Comparison of ENCODE assay signal across 11 mouse cellular contexts in genomic region chr14:115819021-115819420, GRCm38 (mm10).
DNase-seq lines count a peak whose midpoint lies in the region; ATAC-seq and TF ChIP-seq lines count a peak whose summit lies in the region.
"Had no signal": no experiment of that assay in that cellular context is flagged by ENCODE, and none has a peak within 500 bp of the region (broad histone marks: within the 10 kb centered on the region; RNA-seq: fewer than 3 reads in every experiment).

No protein-coding gene starts in this region.

- no peak for ATAC-seq in Patski
- no peak for ATAC-seq in hindbrain, postnatal 0 days

- 22% methylated on average over 1 of the region's 1 CpGs for WGBS in hindbrain, postnatal 0 days
- whole genome bisulfite sequencing in heart, embryonic 10.5 days = 33% methylated on average over 1 of the region's 1 CpGs

- H3K27ac ChIP-seq in hindbrain, postnatal 0 days = no peak overlapping the region
- H3K27ac ChIP-seq in heart, embryonic 10.5 days = no peak overlapping the region

- H3K9me3 ChIP-seq in hindbrain, postnatal 0 days (ENCODE audit: low read length) = no peaks in the 10 kb centered on the region
- no peaks in the 10 kb centered on the region for H3K9me3 ChIP-seq in heart, embryonic 10.5 days

- H3K36me3 ChIP-seq in hindbrain, postnatal 0 days (ENCODE audit: insufficient read depth, low read length) = no peaks in the 10 kb centered on the region
- no peaks in the 10 kb centered on the region for H3K36me3 ChIP-seq in heart, embryonic 10.5 days

- no peak overlapping the region for H3K4me3 ChIP-seq in hindbrain, postnatal 0 days (ENCODE audit: low read length)
- H3K4me3 ChIP-seq in heart, embryonic 10.5 days = no peak overlapping the region

- no peak overlapping the region for H3K4me2 ChIP-seq in hindbrain, postnatal 0 days (ENCODE audit: low read depth, low read length)

- no peaks in the 10 kb centered on the region for H3K27me3 ChIP-seq in Patski
- H3K27me3 ChIP-seq in hindbrain, postnatal 0 days (ENCODE audit: insufficient read depth, low read length) = no peaks in the 10 kb centered on the region
- no peaks in the 10 kb centered on the region for H3K27me3 ChIP-seq in heart, embryonic 10.5 days (ENCODE audit: insufficient read depth, poor library complexity, severe bottlenecking)

- in situ Hi-C loops in Patski (cut with MboI; ENCODE audit: low pct_unique_long_range_greater_than_20kb) = no loop called here

- no peaks in the 10 kb centered on the region for H3K4me1 ChIP-seq in hindbrain, postnatal 0 days (ENCODE audit: insufficient read depth, low read length)
- no peaks in the 10 kb centered on the region for H3K4me1 ChIP-seq in heart, embryonic 10.5 days

- no peak overlapping the region for H3K9ac ChIP-seq in hindbrain, postnatal 0 days (replicated peaks; ENCODE audit: low read length)

- POLR2A ChIA-PET in Patski (lab: Charles Lee) = no interaction called here

- peak; percentile 5 for DNase-seq in kidney, adult 9 months
- no peak for DNase-seq in kidney, adult 11 months
- DNase-seq in A20 (ENCODE audit: low read depth, low spot score) = peak; percentile 57
- DNase-seq in Patski (ENCODE audit: low read depth, low spot score) = no peak
- DNase-seq in hindbrain, postnatal 0 days (ENCODE audit: low spot score) = peak; percentile 68
- no peak for DNase-seq in heart, adult 11 months
- DNase-seq in heart, embryonic 10.5 days (ENCODE audit: low spot score) = no peak
- DNase-seq in spleen, adult 12 weeks (ENCODE audit: low spot score) = no peak
- DNase-seq: adrenal gland, postnatal 25 days; lung, postnatal 14 days; right cerebral cortex, postnatal 4 days had no signal

- CTCF ChIA-PET in Patski (lab: Charles Lee) = interaction anchor here (0.7 to 2.4 kb wide), 3 partner anchors 11 to 20 kb away, joined by 3 to 6 read pairs (median 5); no protein-coding TSS in a partner anchor

- peak; percentile 46 for TF ChIP-seq CTCF in Patski (IDR thresholded peaks at IDR 0.05)
- peak; percentile 66 for TF ChIP-seq CTCF in hindbrain, postnatal 0 days (IDR thresholded peaks at IDR 0.05; ENCODE audit: low read depth)

Comparison
In these comparisons a context has a peak if more than half of its experiments do, and no peak if none do; other contexts are left out.
1. DNase-seq: peak in kidney, adult 9 months (single experiment), A20 (single experiment) and hindbrain, postnatal 0 days (single experiment); none in kidney, adult 11 months (single experiment), Patski (single experiment), heart, adult 11 months (single experiment), heart, embryonic 10.5 days (single experiment) and spleen, adult 12 weeks (single experiment).